Mouse (Mus musculus) hindbrain, embryonic 11.5 days (tissue): ENCODE data around the gene Hus1b. TPM values are rescaled to one million over a fixed set of nuclear protein-coding genes. Genes with fewer than 3 reads are reported as not detected.
A peak's percentile ranks its signal among the peaks of the same experiment; 100 is the strongest.

Source experiments
- ATAC-seq: fragments of 200-750 bp; cut with Nextera tagmentation; 2 replicates; pipeline ENCODE4 v1.8.0; 2017; ENCODE audit warnings: mild to moderate bottlenecking, moderate TSS enrichment, moderate library complexity; ENCODE audit not compliant: low FRiP score
- DNase-seq: peaks from one replicate; pipeline ENCODE4 v3.0.0-alpha.2; 2015; ENCODE audit warnings: low spot score
- H3K27ac ChIP-seq: fragments of 300-500 bp; sonication (generic); 2 replicates; pipeline ENCODE4 v1.5.1; 2014; ENCODE audit warnings: mild to moderate bottlenecking, low read depth, low read length
- H3K27me3 ChIP-seq: fragments of 300-500 bp; sonication (generic); 2 replicates; pipeline ENCODE4 v1.6.1; 2014; ENCODE audit warnings: mild to moderate bottlenecking, low read length, moderate library complexity, mixed read lengths; ENCODE audit not compliant: control insufficient read depth, insufficient read depth
- H3K36me3 ChIP-seq: fragments of 300-500 bp; sonication (generic); 2 replicates; pipeline ENCODE4 v1.6.1; 2014; ENCODE audit warnings: mild to moderate bottlenecking, low read length, moderate library complexity, mixed read lengths; ENCODE audit not compliant: control insufficient read depth, insufficient read depth
- H3K4me1 ChIP-seq: fragments of 300-500 bp; sonication (generic); replicated peaks from 2 replicates; pipeline ENCODE4 v1.6.1; 2014; ENCODE audit warnings: low read length, mixed read lengths; ENCODE audit not compliant: control insufficient read depth, insufficient read depth
- H3K4me2 ChIP-seq: fragments of 300-500 bp; sonication (generic); replicated peaks from 2 replicates; pipeline ENCODE4 v1.6.1; 2014; ENCODE audit warnings: mild to moderate bottlenecking, low read depth, low read length
- H3K4me3 ChIP-seq: fragments of 300-500 bp; sonication (generic); 2 replicates; pipeline ENCODE4 v1.5.1; 2014; ENCODE audit warnings: low read depth, low read length
- H3K9ac ChIP-seq: fragments of 300-500 bp; sonication (generic); 2 replicates; pipeline ENCODE4 v1.6.1; 2014; ENCODE audit warnings: low read depth, low read length
- H3K9me3 ChIP-seq: fragments of 300-500 bp; sonication (generic); 2 replicates; pipeline ENCODE4 v1.6.1; 2016; ENCODE audit warnings: low read length; ENCODE audit not compliant: control insufficient read depth
- WGBS: fragments of 180-500 bp; shearing (Covaris S2); extraction: QIAGEN DNeasy Blood & Tissue Kit; methylation state at CpG from one replicate; pipeline ENCODE4 v1.1.7; 2014; 5-methylcytosine and 5-hydroxymethylcytosine counted together
- polyA plus RNA-seq: library from polyadenylated mRNA; unstranded; fragments of >200 nt; fragmentation: Nextera tagmentation; extraction: Ambion mirVana; gene quantifications from 2 replicates; pipeline ENCODE4 v1.2.1, GENCODE M21; 2014

The Hus1b gene
- polyA plus RNA-seq: 0.25 TPM in 1 of 2 replicates, not detected in the other

DNA sequence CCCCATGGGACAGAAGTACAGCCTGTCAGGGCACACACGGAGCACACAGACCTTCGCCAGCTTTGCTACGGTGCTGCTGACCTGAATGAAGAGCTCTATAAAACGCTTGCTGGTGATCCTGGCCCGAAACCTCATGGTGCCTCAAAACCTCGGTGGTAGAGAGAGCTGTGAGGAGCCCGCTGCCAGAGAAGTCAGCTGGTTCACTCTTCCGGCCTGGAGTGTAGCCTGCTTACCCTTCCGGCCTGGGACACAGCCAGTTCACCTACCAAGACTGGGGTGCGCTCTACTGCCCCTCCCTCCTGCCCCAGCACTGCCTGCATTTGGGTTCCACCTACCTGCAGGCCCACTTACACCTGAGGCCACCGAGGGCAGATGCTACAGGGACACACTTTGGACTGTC lies at the start of gene Hus1b:
Hus1b (minus strand) TSS at position 220 of the 400 bp plus-strand sequence.
- WGBS: 96% methylated on average over 11 of the region's 11 CpGs
- Histone ChIP-seq H3K27me3 (no peaks in the 10 kb centered on the region), H3K27ac (no peak within 1 kb of the TSS), H3K9ac (no peak within 1 kb of the TSS), H3K36me3 (no peaks in the 10 kb centered on the region), H3K9me3 (no peaks in the 10 kb centered on the region), H3K4me2 (no peak within 1 kb of the TSS), H3K4me3 (no peak within 1 kb of the TSS), H3K4me1 (no peaks in the 10 kb centered on the region)
- DNase-seq: no peak
- no peak for ATAC-seq

- Histone ChIP-seq H3K36me3 (no peaks in the 10 kb centered on the region), H3K9ac (no peak overlapping the region), H3K4me1 (no peaks in the 10 kb centered on the region), H3K9me3 (no peaks in the 10 kb centered on the region), H3K4me3 (no peak overlapping the region), H3K4me2 (no peak overlapping the region), H3K27me3 (no peaks in the 10 kb centered on the region), H3K27ac (no peak overlapping the region)
- no peak for ATAC-seq
- no peak for DNase-seq
- WGBS: 74% methylated on average over 6 of the region's 6 CpGs
These were observed 46.8 kb upstream of the Hus1b start for GRCm38 (mm10) chr13:30994249-30994858.

- DNase-seq (peak; percentile 79), ATAC-seq (no peak)
- Histone ChIP-seq H3K4me2 (no peak overlapping the region), H3K27ac (no peak overlapping the region), H3K9ac (no peak overlapping the region), H3K27me3 (no peaks in the 10 kb centered on the region), H3K36me3 (no peaks in the 10 kb centered on the region), H3K9me3 (no peaks in the 10 kb centered on the region), H3K4me1 (no peaks in the 10 kb centered on the region), H3K4me3 (no peak overlapping the region)
- 35% methylated on average over 3 of the region's 3 CpGs for WGBS
These were observed 46.3 kb upstream of the Hus1b start for GRCm38 (mm10) chr13:30993819-30994218.

- no peak overlapping the region for H3K27ac ChIP-seq
- no peak overlapping the region for H3K4me2 ChIP-seq
- H3K4me1 ChIP-seq: no peaks in the 10 kb centered on the region
- no peaks in the 10 kb centered on the region; the same call in 1 of the 2 replicates for H3K27me3 ChIP-seq
- H3K36me3 ChIP-seq: no peaks in the 10 kb centered on the region
- WGBS: 82% methylated on average over 9 of the region's 9 CpGs
- H3K9me3 ChIP-seq: no peaks in the 10 kb centered on the region
- no peak overlapping the region for H3K9ac ChIP-seq
- no peak for ATAC-seq
- DNase-seq: no peak
- H3K4me3 ChIP-seq: no peak overlapping the region
These were observed 42.7 kb upstream of the Hus1b start for GRCm38 (mm10) chr13:30990233-30990632.

DNA sequence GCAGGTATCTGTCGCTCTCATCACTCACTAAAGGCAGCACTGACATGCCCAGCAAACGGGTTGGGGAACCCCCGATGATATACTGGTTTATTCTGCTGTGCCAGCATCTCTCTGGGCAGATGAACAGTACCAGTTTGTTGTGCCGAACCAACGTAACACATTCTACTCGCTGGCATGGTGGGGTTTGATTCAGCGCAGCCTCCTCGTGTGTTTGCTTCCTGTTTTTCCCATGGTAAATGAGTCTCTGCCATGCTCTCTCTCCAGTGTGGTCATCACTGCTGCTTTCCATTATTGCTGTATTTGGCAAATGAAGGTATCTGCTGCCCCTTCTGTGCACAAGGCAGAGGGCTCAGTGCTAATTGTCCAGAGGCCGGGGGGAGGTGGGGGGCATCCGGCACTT lies 42.2 kb upstream of the Hus1b start:
- Histone ChIP-seq H3K4me3 (no peak overlapping the region), H3K9ac (no peak overlapping the region), H3K4me1 (no peaks in the 10 kb centered on the region), H3K36me3 (no peaks in the 10 kb centered on the region), H3K9me3 (no peaks in the 10 kb centered on the region), H3K27ac (no peak overlapping the region), H3K4me2 (no peak overlapping the region), H3K27me3 (no peaks in the 10 kb centered on the region; the same call in 1 of the 2 replicates)
- ATAC-seq: no peak
- DNase-seq: no peak
- WGBS: 83% methylated on average over 10 of the region's 10 CpGs

- Histone ChIP-seq H3K9me3 (no peaks in the 10 kb centered on the region), H3K4me1 (no peaks in the 10 kb centered on the region), H3K4me2 (no peak overlapping the region), H3K27me3 (no peaks in the 10 kb centered on the region; the same call in 1 of the 2 replicates), H3K36me3 (no peaks in the 10 kb centered on the region), H3K9ac (no peak overlapping the region), H3K27ac (no peak overlapping the region), H3K4me3 (no peak overlapping the region)
- no peak for ATAC-seq
- DNase-seq: no peak
- WGBS: 87% methylated on average over 2 of the region's 2 CpGs
These were observed 40.1 kb upstream of the Hus1b start for GRCm38 (mm10) chr13:30987686-30988085.

- no peak overlapping the region for H3K4me2 ChIP-seq
- H3K36me3 ChIP-seq: no peaks in the 10 kb centered on the region
- no peak overlapping the region for H3K9ac ChIP-seq
- 78% methylated on average over 10 of the region's 10 CpGs for WGBS
- H3K4me1 ChIP-seq: no peaks in the 10 kb centered on the region
- DNase-seq: no peak
- no peak overlapping the region for H3K4me3 ChIP-seq
- no peak for ATAC-seq
- H3K27me3 ChIP-seq: no peaks in the 10 kb centered on the region; the same call in 1 of the 2 replicates
- no peak overlapping the region for H3K27ac ChIP-seq
- no peaks in the 10 kb centered on the region for H3K9me3 ChIP-seq
These were observed 39.4 kb upstream of the Hus1b start for GRCm38 (mm10) chr13:30986934-30987455.

DNA sequence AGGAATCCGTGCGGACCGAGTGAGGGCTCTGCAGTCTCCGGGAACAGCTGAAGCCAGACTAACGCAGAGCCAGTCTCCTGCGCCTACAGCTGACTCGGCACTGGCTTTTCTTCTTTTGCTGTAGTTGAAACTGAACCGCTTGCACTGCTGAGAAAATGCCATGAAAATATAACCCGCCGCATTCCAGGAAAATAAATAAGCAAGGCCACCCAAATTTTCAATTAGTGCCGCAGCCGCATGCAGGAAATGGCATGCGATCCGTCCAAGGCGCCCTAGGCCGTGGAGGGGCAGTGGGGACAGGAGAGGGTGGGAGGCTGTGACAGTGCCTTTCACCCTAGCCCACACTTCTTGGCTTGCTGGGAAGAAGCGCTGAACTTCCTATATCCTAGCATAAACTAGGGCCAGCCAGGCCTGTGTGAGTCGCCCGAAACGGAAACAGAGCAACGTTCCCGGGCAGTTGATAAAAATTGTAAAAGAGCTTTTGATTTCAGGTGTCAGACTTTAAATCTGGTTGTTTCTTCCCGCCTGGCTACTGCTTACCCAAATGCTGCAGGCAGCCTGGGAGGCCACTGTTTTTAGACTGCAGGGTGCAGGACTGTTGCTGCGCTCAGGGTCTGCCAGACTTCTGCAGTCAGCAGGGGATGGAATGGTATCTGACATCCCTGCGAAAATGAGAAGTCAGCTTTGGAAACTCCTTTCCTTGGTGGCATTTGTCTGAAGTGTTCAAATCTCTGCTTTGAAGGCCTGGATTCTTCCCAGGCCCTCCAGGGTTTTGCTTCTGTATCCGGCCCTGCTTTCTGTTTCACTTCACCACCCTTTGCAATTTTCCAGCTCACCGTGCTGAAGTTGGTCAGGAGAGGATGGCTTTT lies 38.3 kb upstream of the Hus1b start:
- ATAC-seq: peak; percentile 71

More for the DNA sequence above, 38.3 kb upstream of the Hus1b start:
- DNase-seq: peak; percentile 61
- Histone ChIP-seq H3K4me3 (peak overlapping the region; percentile 29), H3K27me3 (no peaks in the 10 kb centered on the region; the same call in 1 of the 2 replicates), H3K4me2 (peak overlapping the region; percentile 60), H3K9me3 (no peaks in the 10 kb centered on the region), H3K4me1 (no peaks in the 10 kb centered on the region), H3K36me3 (no peaks in the 10 kb centered on the region), H3K27ac (no peak overlapping the region), H3K9ac (no peak overlapping the region; the same call in none of the 2 replicates)
- 15% methylated on average over 27 of the region's 27 CpGs for WGBS
